Mouse (Mus musculus) embryonic fibroblast, embryonic 13.5 days (primary cell): ENCODE data around the gene Adam19.

Source experiments
- CTCF ChIP-seq: IDR thresholded peaks from 2 replicates; pipeline ENCODE4 v1.5.1; 2011; ENCODE audit warnings: mild to moderate bottlenecking, control low read depth, low read length, moderate library complexity, borderline replicate concordance; ENCODE audit not compliant: insufficient read depth
- POLR2A ChIP-seq: IDR thresholded peaks from 2 replicates; pipeline ENCODE4 v1.6.1; 2011; ENCODE audit warnings: low read depth, mild to moderate bottlenecking, control low read depth, low read length, moderate library complexity

GRCm38 (mm10) chr11:46131022-46131986 lies 75.5 kb downstream of the Adam19 start:
- TF ChIP-seq POLR2A (no peak), CTCF (no peak)
